Mouse (Mus musculus): ENCODE results near the gene Otub2. TPM values are rescaled to one million over a fixed set of nuclear protein-coding genes. Genes with fewer than 3 reads are reported as not detected.

The Otub2 gene
- polyA plus RNA-seq (2016; fragmentation: Nextera tagmentation; extraction: Ambion mirVana), result 10.5 and 15.4 TPM in 2 replicates

- peaks cover 30% of the 10 kb centered on the region for H3K4me1 ChIP-seq (replicated peaks)
- peak within 1 kb of the TSS; percentile 87 for H3K4me3 ChIP-seq
- no peaks in the 10 kb centered on the region for H3K9me3 ChIP-seq
- no peaks in the 10 kb centered on the region for H3K27me3 ChIP-seq (ENCODE audit: insufficient read depth, poor library complexity, severe bottlenecking)
- H3K36me3 ChIP-seq, result no peaks in the 10 kb centered on the region
- WGBS, result 1% methylated on average over 58 of the region's 58 CpGs
- peak; percentile 97 for DNase-seq (ENCODE audit: low spot score)
- H3K27ac ChIP-seq, result peak within 1 kb of the TSS; percentile 96
Measured at GRCm38 (mm10) chr12:103388505-103389347, at the start of gene Otub2. TSS of gene Otub2 (plus strand) at chr12:103388682.

DNA sequence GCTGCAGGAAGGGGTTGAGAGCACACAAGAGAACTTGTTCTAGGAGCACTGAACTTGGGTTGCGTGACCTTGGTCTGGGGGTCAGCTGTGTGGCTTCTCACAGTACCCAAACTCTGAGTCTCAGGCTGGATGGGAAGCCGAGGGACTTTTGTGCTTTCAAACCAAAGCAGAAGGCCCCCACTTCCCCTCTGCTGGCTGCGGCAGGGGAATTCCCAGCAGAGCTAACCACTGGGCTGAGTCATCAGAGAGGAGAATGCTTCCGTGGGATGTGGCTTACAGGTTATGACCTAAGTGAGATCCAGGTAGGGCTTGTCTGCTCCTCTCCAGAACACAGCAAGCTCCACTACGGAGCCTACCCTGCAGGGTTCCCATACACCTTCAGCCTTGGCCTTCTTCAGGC is 47.3 kb upstream of the Otub2 start:
- Histone ChIP-seq H3K27me3 (ENCODE audit: insufficient read depth, poor library complexity, severe bottlenecking) (peaks cover 49% of the 10 kb centered on the region), H3K4me1 (replicated peaks) (peaks cover 22% of the 10 kb centered on the region), H3K9me3 (no peaks in the 10 kb centered on the region), H3K27ac (no peak overlapping the region), H3K36me3 (no peaks in the 10 kb centered on the region), H3K4me3 (no peak overlapping the region)
- DNase-seq (ENCODE audit: low spot score), result no peak
- WGBS, result 89% methylated on average over 5 of the region's 5 CpGs

- H3K27ac ChIP-seq, result no peak overlapping the region
- peaks cover 59% of the 10 kb centered on the region for H3K27me3 ChIP-seq (ENCODE audit: insufficient read depth, poor library complexity, severe bottlenecking)
- H3K4me1 ChIP-seq (replicated peaks), result peaks cover 11% of the 10 kb centered on the region
- H3K36me3 ChIP-seq, result no peaks in the 10 kb centered on the region
- no peak overlapping the region for H3K4me3 ChIP-seq
- no peak for DNase-seq (ENCODE audit: low spot score)
- H3K9me3 ChIP-seq, result no peaks in the 10 kb centered on the region
- WGBS, result 80% methylated on average over 8 of the region's 8 CpGs
Measured at GRCm38 (mm10) chr12:103343456-103343855, 45.0 kb upstream of the Otub2 start.

GRCm38 (mm10) chr12:103344934-103345333 is 43.5 kb upstream of the Otub2 start:
- Histone ChIP-seq H3K27ac (no peak overlapping the region), H3K4me1 (replicated peaks) (peaks cover 9% of the 10 kb centered on the region), H3K36me3 (no peaks in the 10 kb centered on the region), H3K4me3 (no peak overlapping the region), H3K9me3 (no peaks in the 10 kb centered on the region), H3K27me3 (ENCODE audit: insufficient read depth, poor library complexity, severe bottlenecking) (peaks cover 52% of the 10 kb centered on the region)
- WGBS, result 90% methylated on average over 7 of the region's 7 CpGs
- DNase-seq (ENCODE audit: low spot score), result no peak

GRCm38 (mm10) chr12:103346945-103347344 is 41.5 kb upstream of the Otub2 start:
- DNase-seq (ENCODE audit: low spot score), result no peak
- H3K36me3 ChIP-seq, result no peaks in the 10 kb centered on the region
- no peak overlapping the region for H3K4me3 ChIP-seq
- peaks cover 9% of the 10 kb centered on the region for H3K4me1 ChIP-seq (replicated peaks)
- 0 out of 2 replicates have a peak, but pooled peaks cover 2% of the 10 kb centered on the region for H3K9me3 ChIP-seq
- peaks cover 37% of the 10 kb centered on the region for H3K27me3 ChIP-seq (ENCODE audit: insufficient read depth, poor library complexity, severe bottlenecking)
- no peak overlapping the region for H3K27ac ChIP-seq
- WGBS, result 85% methylated on average over 8 of the region's 8 CpGs

DNA sequence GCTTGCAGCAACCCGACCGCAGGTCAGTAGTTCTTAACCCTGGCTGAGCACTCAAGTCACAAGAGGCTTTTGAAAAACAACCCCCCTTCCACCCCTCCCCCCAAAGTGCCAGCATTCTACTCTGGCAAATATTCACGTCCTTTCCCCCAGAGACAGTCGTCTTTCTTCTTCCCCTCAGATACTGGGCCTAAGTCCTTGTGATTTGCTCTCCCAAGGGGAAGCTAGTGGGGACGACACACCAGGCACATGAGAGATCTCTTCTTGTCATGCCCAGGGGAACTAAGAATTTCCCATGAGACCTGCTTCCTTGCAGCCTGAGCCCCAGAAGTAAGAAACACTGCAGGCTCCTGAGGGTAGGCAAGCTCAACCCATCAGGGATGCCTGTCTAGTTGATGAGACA is 41.1 kb upstream of the Otub2 start:
- Histone ChIP-seq H3K9me3 (0 out of 2 replicates have a peak, but pooled peaks cover 3% of the 10 kb centered on the region), H3K27me3 (ENCODE audit: insufficient read depth, poor library complexity, severe bottlenecking) (peaks cover 32% of the 10 kb centered on the region), H3K27ac (no peak overlapping the region), H3K4me3 (no peak overlapping the region), H3K4me1 (replicated peaks) (peaks cover 9% of the 10 kb centered on the region), H3K36me3 (no peaks in the 10 kb centered on the region)
- 51% methylated on average over 5 of the region's 5 CpGs for WGBS
- no peak for DNase-seq (ENCODE audit: low spot score)

DNA sequence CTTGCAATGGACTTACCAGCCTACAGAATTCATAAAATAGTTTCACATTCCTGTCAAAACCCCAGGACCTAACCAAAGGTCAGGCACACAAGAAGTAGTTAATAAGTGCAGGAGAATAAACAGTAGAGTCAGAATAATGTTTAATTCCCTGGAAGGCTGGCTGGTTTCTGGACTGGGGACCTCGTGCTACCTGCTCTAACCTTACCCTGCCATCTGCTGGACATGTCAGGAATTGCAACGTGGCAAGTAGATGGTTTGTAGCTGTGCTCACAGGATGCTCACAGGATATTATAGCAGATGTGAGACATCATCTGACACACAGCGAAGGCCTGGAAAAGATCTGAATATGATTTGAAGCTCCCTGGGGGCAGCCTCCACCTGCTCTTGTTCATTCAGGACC is 40.0 kb upstream of the Otub2 start:
- Histone ChIP-seq H3K4me1 (replicated peaks) (peaks cover 12% of the 10 kb centered on the region), H3K4me3 (no peak overlapping the region), H3K27ac (no peak overlapping the region), H3K27me3 (ENCODE audit: insufficient read depth, poor library complexity, severe bottlenecking) (peaks cover 24% of the 10 kb centered on the region), H3K9me3 (0 out of 2 replicates have a peak, but pooled peaks cover 3% of the 10 kb centered on the region), H3K36me3 (no peaks in the 10 kb centered on the region)
- whole genome bisulfite sequencing, result 9% methylated on average over 3 of the region's 3 CpGs
- peak; percentile 82 for DNase-seq (ENCODE audit: low spot score)

DNA sequence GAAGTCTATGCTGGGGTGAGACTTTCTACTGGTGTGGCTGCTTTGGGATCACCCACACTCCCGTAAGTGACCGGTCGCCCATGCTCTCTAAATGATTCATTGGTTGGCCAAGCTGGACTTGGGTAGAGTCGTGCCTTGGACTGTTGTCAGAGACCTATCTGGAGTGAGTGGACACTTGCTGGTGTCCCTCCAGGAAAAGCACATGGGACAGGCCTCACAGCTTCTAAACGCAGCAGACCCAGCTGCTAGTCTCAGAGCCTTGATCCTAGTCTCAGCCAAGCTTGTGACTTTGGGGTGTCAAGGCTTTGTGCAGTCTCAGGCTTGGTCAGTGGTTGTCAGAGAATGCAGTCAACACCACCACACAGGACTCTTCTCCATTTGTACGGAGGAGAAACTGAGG is 35.7 kb upstream of the Otub2 start:
- H3K27me3 ChIP-seq (ENCODE audit: insufficient read depth, poor library complexity, severe bottlenecking), result peaks cover 6% of the 10 kb centered on the region; the same call in 1 of the 2 replicates
- 0 out of 2 replicates have a peak, but pooled peaks cover 3% of the 10 kb centered on the region for H3K9me3 ChIP-seq
- H3K4me1 ChIP-seq (replicated peaks), result peaks cover 8% of the 10 kb centered on the region; the same call in 1 of the 2 replicates
- no peak overlapping the region for H3K4me3 ChIP-seq
- 91% methylated on average over 6 of the region's 6 CpGs for WGBS
- H3K36me3 ChIP-seq, result no peaks in the 10 kb centered on the region
- no peak for DNase-seq (ENCODE audit: low spot score)
- H3K27ac ChIP-seq, result no peak overlapping the region

- no peak overlapping the region for H3K4me3 ChIP-seq
- H3K27ac ChIP-seq, result no peak overlapping the region
- 0 out of 2 replicates have a peak, but pooled peaks cover 3% of the 10 kb centered on the region for H3K9me3 ChIP-seq
- peaks cover 12% of the 10 kb centered on the region for H3K4me1 ChIP-seq (replicated peaks)
- no peaks in the 10 kb centered on the region for H3K27me3 ChIP-seq (ENCODE audit: insufficient read depth, poor library complexity, severe bottlenecking)
- H3K36me3 ChIP-seq, result no peaks in the 10 kb centered on the region
- 20% methylated on average over 5 of the region's 5 CpGs for WGBS
- peak; percentile 43 for DNase-seq (ENCODE audit: low spot score)
Measured at GRCm38 (mm10) chr12:103353538-103353937, 34.9 kb upstream of the Otub2 start.

- WGBS, result 78% methylated on average over 14 of the region's 14 CpGs
- Histone ChIP-seq H3K27me3 (ENCODE audit: insufficient read depth, poor library complexity, severe bottlenecking) (no peaks in the 10 kb centered on the region), H3K27ac (no peak within 1 kb of the TSS), H3K9me3 (0 out of 2 replicates have a peak, but pooled peaks cover 3% of the 10 kb centered on the region), H3K4me1 (replicated peaks) (peaks cover 21% of the 10 kb centered on the region), H3K36me3 (no peaks in the 10 kb centered on the region), H3K4me3 (no peak within 1 kb of the TSS)
- DNase-seq (ENCODE audit: low spot score), result no peak
Measured at GRCm38 (mm10) chr12:103355746-103356414, 32.6 kb upstream of the Otub2 start, which contains the start of gene Asb2. TSS of gene Asb2 (minus strand) at chr12:103356001.

GRCm38 (mm10) chr12:103356415-103356748 is 32.1 kb upstream of the Otub2 start:
- no peak for DNase-seq (ENCODE audit: low spot score)
- Histone ChIP-seq H3K4me3 (no peak overlapping the region), H3K27ac (no peak overlapping the region), H3K27me3 (ENCODE audit: insufficient read depth, poor library complexity, severe bottlenecking) (no peaks in the 10 kb centered on the region), H3K36me3 (no peaks in the 10 kb centered on the region), H3K9me3 (0 out of 2 replicates have a peak, but pooled peaks cover 3% of the 10 kb centered on the region), H3K4me1 (replicated peaks) (peaks cover 21% of the 10 kb centered on the region)
- WGBS, result 92% methylated on average over 4 of the region's 4 CpGs

DNA sequence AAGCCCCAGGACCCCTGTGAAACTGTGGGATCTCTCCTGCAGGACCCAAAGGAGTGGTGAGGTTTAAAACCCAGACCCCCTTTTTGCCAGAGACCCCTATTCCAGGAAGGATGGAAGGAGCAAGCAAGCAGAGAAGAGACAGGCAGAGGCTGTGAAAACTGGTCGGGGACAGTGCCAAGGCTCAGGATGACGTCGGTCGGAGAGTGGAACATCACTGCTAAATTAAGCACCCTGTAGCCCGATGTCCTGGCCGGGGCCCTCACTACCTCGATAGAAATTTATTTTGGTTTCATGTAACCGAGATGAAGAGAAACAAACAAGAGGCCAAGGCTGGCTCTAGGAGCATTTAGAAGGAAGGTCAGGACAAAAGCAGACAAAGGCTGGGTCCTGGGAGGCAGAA is 30.3 kb upstream of the Otub2 start:
- Histone ChIP-seq H3K9me3 (no peaks in the 10 kb centered on the region), H3K27ac (peak overlapping the region; percentile 25; the same call in 1 of the 2 replicates), H3K36me3 (no peaks in the 10 kb centered on the region), H3K4me1 (replicated peaks) (peaks cover 21% of the 10 kb centered on the region), H3K4me3 (no peak overlapping the region), H3K27me3 (ENCODE audit: insufficient read depth, poor library complexity, severe bottlenecking) (no peaks in the 10 kb centered on the region)
- 70% methylated on average over 8 of the region's 8 CpGs for WGBS
- no peak for DNase-seq (ENCODE audit: low spot score)

All from hindbrain, embryonic 10.5 days (tissue).